In genomic region chr6:43198094-43198493, GRCm38 (mm10) we compare ENCODE assay signal across 40 mouse cellular contexts. TPM values are rescaled to one million over a fixed set of nuclear protein-coding genes. Genes with fewer than 3 reads are reported as not detected.
"Had no signal": no experiment of that assay in that cellular context is flagged by ENCODE, and none has a peak within 500 bp of the region (broad histone marks: within the 10 kb centered on the region; RNA-seq: fewer than 3 reads in every experiment).

No protein-coding gene starts in this region.

- H3K9me3 ChIP-seq: heart, embryonic 10.5 days; heart, embryonic 12.5 days; hindbrain, embryonic 10.5 days; hindbrain, embryonic 12.5 days; kidney, embryonic 15.5 days; limb, embryonic 10.5 days; limb, embryonic 12.5 days had no signal

- H3K4me2 ChIP-seq: heart, embryonic 12.5 days; hindbrain, embryonic 12.5 days; hindbrain, embryonic 14.5 days; kidney, embryonic 15.5 days; limb, embryonic 12.5 days had no signal

- H3K36me3 ChIP-seq: heart, embryonic 10.5 days; heart, embryonic 12.5 days; hindbrain, embryonic 10.5 days; hindbrain, embryonic 12.5 days; kidney, embryonic 15.5 days; limb, embryonic 10.5 days; limb, embryonic 12.5 days had no signal

- H3K27me3 ChIP-seq: heart, embryonic 12.5 days; hindbrain, embryonic 12.5 days; kidney, embryonic 15.5 days; limb, embryonic 12.5 days had no signal

- H3K27ac ChIP-seq: heart, embryonic 10.5 days; hindbrain, embryonic 10.5 days; hindbrain, embryonic 12.5 days; hindbrain, embryonic 14.5 days; kidney, embryonic 15.5 days; kidney, postnatal 0 days; limb, embryonic 10.5 days; limb, embryonic 12.5 days had no signal

- ATAC-seq: hindbrain, embryonic 16.5 days; intestine, embryonic 16.5 days had no signal

- DNase-seq: gastrocnemius, postnatal 25 days; heart, adult 18-20 months; heart, postnatal 10 days; heart, postnatal 4 days; kidney, adult 11 months; kidney, adult 2 months; kidney, adult 9 months; kidney, postnatal 14 days; kidney, postnatal 36 days; layer of hippocampus, adult 9-11 months; layer of hippocampus, postnatal 36 days; liver had no signal

- H3K9ac ChIP-seq: heart, embryonic 12.5 days; hindbrain, embryonic 12.5 days; hindbrain, embryonic 14.5 days; kidney, embryonic 15.5 days; limb, embryonic 12.5 days had no signal

- H3K4me1 ChIP-seq: heart, embryonic 10.5 days; heart, embryonic 12.5 days; hindbrain, embryonic 10.5 days; hindbrain, embryonic 12.5 days; kidney, embryonic 15.5 days; limb, embryonic 10.5 days; limb, embryonic 12.5 days had no signal

- H3K4me3 ChIP-seq: heart, embryonic 10.5 days; heart, embryonic 12.5 days; hindbrain, embryonic 10.5 days; hindbrain, embryonic 12.5 days; kidney, embryonic 15.5 days; limb, embryonic 10.5 days; limb, embryonic 12.5 days had no signal

RNA-seq across cellular contexts. Expression of gene Olfr435, which starts 1.1 kb away (rescaled TPM):
- total RNA-seq: gastrocnemius, adult 18-20 months; gastrocnemius, adult 8-10 months; gastrocnemius, postnatal 25 days; gastrocnemius, postnatal 4 days; granulocyte monocyte progenitor cell, adult 5-6 weeks; heart, adult 18-20 months; heart, adult 8-10 months; heart, postnatal 10 days; heart, postnatal 25 days; heart, postnatal 4 days; layer of hippocampus, adult 18-20 months; layer of hippocampus, adult 8-10 months; layer of hippocampus, postnatal 14 days; layer of hippocampus, postnatal 36 days; left cerebral cortex, adult 18-20 months; left cerebral cortex, postnatal 14 days; left cerebral cortex, postnatal 36 days had no signal
- polyA plus RNA-seq: heart, embryonic 10.5 days; heart, embryonic 12.5 days; heart, embryonic 14.5 days; heart, embryonic 16.5 days; hindbrain, embryonic 10.5 days; hindbrain, embryonic 12.5 days; hindbrain, embryonic 14.5 days; hindbrain, embryonic 16.5 days; intestine, embryonic 14.5 days; intestine, embryonic 16.5 days; kidney, adult 2 months; kidney, embryonic 15.5 days; kidney, postnatal 0 days; large intestine, adult 2 months; limb, embryonic 10.5 days; limb, embryonic 12.5 days; limb, embryonic 14.5 days had no signal

RNA-seq across cellular contexts. Expression of gene Olfr434, which starts 14.7 kb away (rescaled TPM):
- total RNA-seq: gastrocnemius, adult 18-20 months; gastrocnemius, adult 8-10 months; gastrocnemius, postnatal 25 days; gastrocnemius, postnatal 4 days; granulocyte monocyte progenitor cell, adult 5-6 weeks; heart, adult 18-20 months; heart, adult 8-10 months; heart, postnatal 10 days; heart, postnatal 25 days; heart, postnatal 4 days; layer of hippocampus, adult 18-20 months; layer of hippocampus, adult 8-10 months; layer of hippocampus, postnatal 14 days; layer of hippocampus, postnatal 36 days; left cerebral cortex, adult 18-20 months; left cerebral cortex, postnatal 14 days; left cerebral cortex, postnatal 36 days had no signal
- polyA plus RNA-seq: heart, embryonic 10.5 days; heart, embryonic 12.5 days; heart, embryonic 14.5 days; heart, embryonic 16.5 days; hindbrain, embryonic 10.5 days; hindbrain, embryonic 12.5 days; hindbrain, embryonic 14.5 days; hindbrain, embryonic 16.5 days; intestine, embryonic 14.5 days; intestine, embryonic 16.5 days; kidney, adult 2 months; kidney, embryonic 15.5 days; kidney, postnatal 0 days; large intestine, adult 2 months; limb, embryonic 10.5 days; limb, embryonic 12.5 days; limb, embryonic 14.5 days had no signal

RNA-seq across cellular contexts. Expression of gene Olfr13, which starts 26.2 kb away (rescaled TPM):
- total RNA-seq: gastrocnemius, adult 18-20 months; gastrocnemius, adult 8-10 months; gastrocnemius, postnatal 25 days; gastrocnemius, postnatal 4 days; granulocyte monocyte progenitor cell, adult 5-6 weeks; heart, adult 18-20 months; heart, adult 8-10 months; heart, postnatal 10 days; heart, postnatal 25 days; heart, postnatal 4 days; layer of hippocampus, adult 18-20 months; layer of hippocampus, adult 8-10 months; layer of hippocampus, postnatal 14 days; layer of hippocampus, postnatal 36 days; left cerebral cortex, adult 18-20 months; left cerebral cortex, postnatal 14 days; left cerebral cortex, postnatal 36 days had no signal
- polyA plus RNA-seq: heart, embryonic 10.5 days; heart, embryonic 12.5 days; heart, embryonic 14.5 days; heart, embryonic 16.5 days; hindbrain, embryonic 10.5 days; hindbrain, embryonic 12.5 days; hindbrain, embryonic 14.5 days; hindbrain, embryonic 16.5 days; intestine, embryonic 14.5 days; intestine, embryonic 16.5 days; kidney, adult 2 months; kidney, embryonic 15.5 days; kidney, postnatal 0 days; large intestine, adult 2 months; limb, embryonic 10.5 days; limb, embryonic 12.5 days; limb, embryonic 14.5 days had no signal

RNA-seq across cellular contexts. Expression of gene Olfr47, which starts 33.2 kb away (rescaled TPM):
- total RNA-seq: gastrocnemius, adult 18-20 months; gastrocnemius, adult 8-10 months; gastrocnemius, postnatal 25 days; gastrocnemius, postnatal 4 days; granulocyte monocyte progenitor cell, adult 5-6 weeks; heart, adult 18-20 months; heart, adult 8-10 months; heart, postnatal 10 days; heart, postnatal 25 days; heart, postnatal 4 days; layer of hippocampus, adult 18-20 months; layer of hippocampus, adult 8-10 months; layer of hippocampus, postnatal 14 days; layer of hippocampus, postnatal 36 days; left cerebral cortex, adult 18-20 months; left cerebral cortex, postnatal 14 days; left cerebral cortex, postnatal 36 days had no signal
- polyA plus RNA-seq: heart, embryonic 10.5 days; heart, embryonic 12.5 days; heart, embryonic 14.5 days; heart, embryonic 16.5 days; hindbrain, embryonic 10.5 days; hindbrain, embryonic 12.5 days; hindbrain, embryonic 14.5 days; hindbrain, embryonic 16.5 days; intestine, embryonic 14.5 days; intestine, embryonic 16.5 days; kidney, adult 2 months; kidney, embryonic 15.5 days; kidney, postnatal 0 days; large intestine, adult 2 months; limb, embryonic 10.5 days; limb, embryonic 12.5 days; limb, embryonic 14.5 days had no signal

RNA-seq across cellular contexts. Expression of gene Olfr437, which starts 35.0 kb away (rescaled TPM):
- total RNA-seq: gastrocnemius, adult 18-20 months; gastrocnemius, adult 8-10 months; gastrocnemius, postnatal 25 days; gastrocnemius, postnatal 4 days; granulocyte monocyte progenitor cell, adult 5-6 weeks; heart, adult 18-20 months; heart, adult 8-10 months; heart, postnatal 10 days; heart, postnatal 25 days; heart, postnatal 4 days; layer of hippocampus, adult 18-20 months; layer of hippocampus, adult 8-10 months; layer of hippocampus, postnatal 14 days; layer of hippocampus, postnatal 36 days; left cerebral cortex, adult 18-20 months; left cerebral cortex, postnatal 14 days; left cerebral cortex, postnatal 36 days had no signal
- polyA plus RNA-seq: heart, embryonic 10.5 days; heart, embryonic 12.5 days; heart, embryonic 14.5 days; heart, embryonic 16.5 days; hindbrain, embryonic 10.5 days; hindbrain, embryonic 12.5 days; hindbrain, embryonic 14.5 days; hindbrain, embryonic 16.5 days; intestine, embryonic 14.5 days; intestine, embryonic 16.5 days; kidney, adult 2 months; kidney, embryonic 15.5 days; kidney, postnatal 0 days; large intestine, adult 2 months; limb, embryonic 10.5 days; limb, embryonic 12.5 days; limb, embryonic 14.5 days had no signal
